Mouse (Mus musculus) liver, embryonic 14.5 days (tissue): ENCODE measurements around the gene Pla2g4e.

Experiments
- CTCF ChIP-seq: IDR thresholded peaks from 2 replicates; pipeline ENCODE4 v1.5.1; 2016; ENCODE audit warnings: antibody characterized with exemption, low read depth, control low read depth
- EP300 ChIP-seq: IDR thresholded peaks from 2 replicates; pipeline ENCODE4 v1.6.1; 2016; ENCODE audit warnings: antibody characterized with exemption, low read depth

DNA sequence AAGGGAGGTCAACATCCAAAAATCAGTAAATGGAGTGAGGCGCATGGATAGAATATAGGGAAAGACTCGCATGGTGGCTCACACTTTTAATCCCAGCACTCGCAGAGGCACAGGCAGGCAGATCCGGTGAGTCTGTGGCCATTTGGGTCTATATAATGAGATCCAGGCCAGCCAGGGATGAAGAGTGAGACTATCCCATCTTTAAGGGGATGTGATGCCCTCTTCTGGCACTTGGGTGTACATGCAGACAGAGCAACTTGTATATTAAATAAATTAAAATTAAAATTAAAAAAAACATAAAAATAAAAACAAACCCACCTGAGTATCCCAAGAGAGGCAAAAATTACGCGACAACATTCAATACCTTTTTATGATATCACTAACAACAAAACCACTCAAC lies 20.4 kb upstream of the Pla2g4e start:
- TF ChIP-seq CTCF (no peak), EP300 (no peak)
